Mouse (Mus musculus): Measurements from ENCODE around the gene Dag1.

The Dag1 gene

GRCm38 (mm10) chr9:108188511-108188910 is 75.2 kb downstream of the Dag1 start:
- DNase-seq (ENCODE audit: low read depth, low spot score) = no peak

DNA sequence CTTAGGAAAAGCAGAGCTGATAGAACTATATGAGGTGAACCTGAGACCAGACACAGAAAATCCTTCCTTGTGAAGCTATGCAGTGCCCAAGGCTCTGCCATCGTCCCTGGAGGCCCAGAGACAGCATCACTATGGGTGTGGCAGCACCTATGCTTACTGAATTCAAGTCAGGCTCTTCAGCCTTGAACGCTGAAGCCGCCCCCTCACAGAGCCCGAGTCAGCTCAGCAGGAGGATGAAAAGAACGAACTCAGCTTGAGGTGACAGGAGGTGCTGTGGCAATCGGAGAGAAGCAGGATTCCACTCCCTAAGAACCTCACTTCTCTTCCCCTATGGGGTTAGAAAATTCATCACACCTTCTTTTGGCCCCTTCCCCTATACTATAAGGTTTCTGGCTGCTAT is 76.1 kb downstream of the Dag1 start:
- DNase-seq (ENCODE audit: low read depth, low spot score) = no peak

DNA sequence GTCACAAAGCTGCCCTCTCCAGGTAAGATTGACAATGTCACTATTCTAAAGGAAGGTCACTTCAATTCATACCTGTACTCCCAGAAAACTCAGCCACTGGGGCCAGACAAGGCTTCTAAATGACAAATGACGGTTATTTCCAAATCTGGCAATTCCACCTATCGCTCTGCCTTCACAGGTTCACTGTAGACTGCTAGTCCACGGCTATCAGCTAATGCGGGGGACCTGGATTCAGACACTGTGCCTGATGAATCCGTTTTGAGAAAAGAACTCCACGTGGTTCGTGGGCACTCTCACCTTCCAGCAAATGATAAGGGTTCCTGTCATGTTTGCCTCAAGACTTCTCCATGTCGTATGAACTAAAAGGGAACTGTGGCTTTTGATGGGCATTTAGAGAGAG is 78.0 kb downstream of the Dag1 start:
- no peak for DNase-seq (ENCODE audit: low read depth, low spot score)

GRCm38 (mm10) chr9:108183531-108183994 is 80.2 kb downstream of the Dag1 start:
- no peak for DNase-seq (ENCODE audit: low read depth, low spot score)

DNA sequence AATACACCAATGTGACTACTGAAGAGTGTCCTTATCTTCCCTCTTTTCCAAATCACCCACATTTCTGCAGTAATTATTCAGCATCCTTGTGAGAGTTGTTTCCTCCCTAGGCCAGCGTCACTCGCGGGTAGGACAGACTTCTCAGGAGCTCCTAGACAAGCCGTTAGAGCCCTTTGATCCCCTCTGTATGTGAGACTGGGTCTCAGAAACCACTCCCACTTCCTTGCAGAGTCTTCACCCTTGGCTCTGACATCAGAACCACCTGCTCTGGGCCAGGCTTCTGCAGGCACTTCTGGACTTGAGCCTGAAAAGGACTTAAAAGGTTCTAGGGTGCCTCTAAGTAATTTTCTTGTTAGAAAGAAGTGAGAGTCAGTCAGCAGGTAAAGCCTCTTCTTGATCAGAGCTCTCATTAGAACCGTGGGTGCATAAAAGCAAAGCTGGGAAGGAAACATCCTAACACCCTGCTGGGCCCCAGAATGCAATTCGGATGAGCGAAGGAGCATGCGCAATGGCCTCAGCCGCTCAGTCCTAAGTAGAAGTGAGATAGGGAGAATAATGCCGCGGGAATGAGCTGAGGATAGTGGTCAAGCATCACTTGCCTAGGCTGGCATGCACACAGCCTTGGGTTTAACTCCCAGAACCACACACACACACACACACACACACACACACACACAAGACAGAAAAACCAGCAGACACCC is 80.8 kb downstream of the Dag1 start:
- DNase-seq (ENCODE audit: low read depth, low spot score) = no peak

- DNase-seq (ENCODE audit: low read depth, low spot score) = no peak
Measured at GRCm38 (mm10) chr9:108178391-108178790, 85.4 kb downstream of the Dag1 start.

DNA sequence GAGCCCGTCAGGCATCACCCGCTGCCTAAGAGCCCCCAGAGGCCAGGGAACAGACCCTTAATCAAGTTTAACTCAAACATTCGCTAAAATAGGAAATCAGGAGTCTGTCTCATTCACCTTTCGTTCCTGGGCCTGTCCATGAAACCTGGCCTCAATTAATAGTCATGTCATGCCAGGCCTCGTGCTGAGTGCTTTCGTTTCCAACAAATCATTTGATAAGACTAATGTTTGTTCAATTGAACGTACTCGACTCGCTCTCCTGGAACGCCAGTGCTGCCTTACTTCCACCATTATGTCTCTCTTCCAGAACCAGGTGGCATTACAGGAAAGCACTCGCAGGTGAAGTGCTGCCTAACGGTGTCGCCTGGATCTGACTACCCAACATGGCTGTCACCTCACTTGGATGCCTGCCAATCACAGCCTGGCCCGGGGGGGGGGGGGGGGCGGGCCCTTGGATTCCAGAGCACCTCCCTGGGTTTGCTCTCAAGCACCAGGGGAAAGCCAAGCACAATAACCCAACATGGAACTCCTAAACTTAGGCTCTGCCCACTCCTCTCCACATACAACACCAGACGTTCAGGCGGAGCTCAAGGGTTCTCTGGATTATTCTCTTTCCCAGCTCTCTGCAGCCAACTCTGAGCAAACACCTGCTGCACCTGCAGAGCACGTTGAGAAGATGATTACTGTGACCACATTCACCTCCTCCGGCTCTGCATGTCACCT is 88.5 kb downstream of the Dag1 start:
- DNase-seq (ENCODE audit: low read depth, low spot score) = no peak

- DNase-seq (ENCODE audit: low read depth, low spot score) = no peak
Measured at GRCm38 (mm10) chr9:108172777-108173350, 90.9 kb downstream of the Dag1 start.

- no peak for DNase-seq (ENCODE audit: low read depth, low spot score)
Measured at GRCm38 (mm10) chr9:108169751-108170150, 94.0 kb downstream of the Dag1 start.

- DNase-seq (ENCODE audit: low read depth, low spot score) = no peak
Measured at GRCm38 (mm10) chr9:108165143-108165542, 98.6 kb downstream of the Dag1 start.

DNA sequence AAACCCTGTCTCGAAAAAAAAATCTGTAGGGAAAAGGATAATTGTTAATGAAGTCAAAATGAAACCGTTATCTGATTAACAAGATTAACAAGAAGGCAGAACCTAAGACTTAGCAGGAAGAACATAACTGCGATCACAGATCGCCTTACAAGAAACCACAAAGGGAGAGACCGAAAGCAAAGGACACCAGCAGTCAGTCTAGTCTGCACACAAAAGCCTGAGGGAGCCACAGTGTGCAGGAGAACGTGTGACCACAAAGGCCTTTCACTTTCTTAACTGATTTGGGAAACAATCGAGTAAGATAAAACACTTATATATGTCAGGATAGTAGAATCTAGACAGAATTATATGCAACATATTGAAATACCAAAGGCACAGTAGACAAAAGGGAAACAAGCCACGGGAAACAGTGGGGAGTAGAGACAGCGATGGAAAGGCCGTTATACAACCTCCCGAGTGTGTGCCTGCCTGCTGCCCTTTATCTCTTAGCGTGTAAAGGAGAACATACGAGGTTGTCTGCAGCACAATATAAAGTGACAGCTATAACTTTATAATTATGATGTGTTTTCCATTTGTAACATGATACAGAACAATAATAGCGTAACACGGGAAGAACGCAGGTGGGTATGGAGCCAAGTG is 100.0 kb downstream of the Dag1 start:
- DNase-seq (ENCODE audit: low read depth, low spot score) = no peak

GRCm38 (mm10) chr9:108157891-108158290 is 105.9 kb downstream of the Dag1 start:
- DNase-seq (ENCODE audit: low read depth, low spot score) = no peak

DNA sequence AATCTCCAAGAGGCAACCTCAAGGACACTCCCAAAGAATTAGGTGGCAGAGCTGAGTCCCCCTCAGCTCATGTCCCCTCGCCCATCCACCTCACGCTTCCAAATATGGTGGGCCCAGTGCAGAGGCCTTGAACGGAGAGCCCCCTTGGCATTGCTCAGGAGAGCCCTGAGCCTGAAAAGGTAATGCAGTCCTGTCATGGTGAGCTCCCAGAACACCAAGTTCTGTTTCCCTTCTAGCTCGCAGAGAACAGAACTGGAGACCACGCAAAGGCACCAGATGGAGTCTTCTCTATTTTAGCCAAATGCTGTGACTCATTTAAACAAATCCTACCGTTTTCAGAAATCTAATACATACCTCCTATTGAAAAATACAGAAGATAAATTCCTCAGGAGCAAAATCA is 106.3 kb downstream of the Dag1 start:
- no peak for DNase-seq (ENCODE audit: low read depth, low spot score)

- DNase-seq (ENCODE audit: low read depth, low spot score) = no peak
Measured at GRCm38 (mm10) chr9:108156786-108157185, 107.0 kb downstream of the Dag1 start.

DNA sequence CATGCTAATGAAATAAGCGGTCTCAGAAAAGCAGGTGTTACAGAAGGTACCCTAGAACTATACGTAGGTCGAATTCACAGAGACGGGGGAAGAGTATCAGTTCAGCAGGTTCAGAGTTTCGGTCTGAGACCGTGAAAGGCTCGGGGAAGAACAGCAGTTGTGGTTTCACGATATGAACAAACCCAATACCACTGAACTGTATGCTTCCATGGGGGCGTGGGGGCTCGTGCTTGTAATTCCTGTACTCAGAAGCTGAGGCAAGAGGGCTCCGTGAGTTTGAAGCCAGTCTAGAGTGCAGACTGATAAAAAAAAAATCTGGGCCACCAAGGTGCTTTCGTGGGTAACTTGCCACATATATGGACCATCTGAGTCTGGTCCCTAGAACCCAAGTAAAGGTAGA is 108.9 kb downstream of the Dag1 start:
- DNase-seq (ENCODE audit: low read depth, low spot score) = no peak

All from c-Kit-negative CD71-positive TER-119-positive erythroid progenitor cells, embryonic 14.5 days (primary cell).